Mouse (Mus musculus): ENCODE measurements around the gene Dnajc3.
A peak's percentile ranks its signal among the peaks of the same experiment; 100 is the strongest.

The Dnajc3 gene

DNA sequence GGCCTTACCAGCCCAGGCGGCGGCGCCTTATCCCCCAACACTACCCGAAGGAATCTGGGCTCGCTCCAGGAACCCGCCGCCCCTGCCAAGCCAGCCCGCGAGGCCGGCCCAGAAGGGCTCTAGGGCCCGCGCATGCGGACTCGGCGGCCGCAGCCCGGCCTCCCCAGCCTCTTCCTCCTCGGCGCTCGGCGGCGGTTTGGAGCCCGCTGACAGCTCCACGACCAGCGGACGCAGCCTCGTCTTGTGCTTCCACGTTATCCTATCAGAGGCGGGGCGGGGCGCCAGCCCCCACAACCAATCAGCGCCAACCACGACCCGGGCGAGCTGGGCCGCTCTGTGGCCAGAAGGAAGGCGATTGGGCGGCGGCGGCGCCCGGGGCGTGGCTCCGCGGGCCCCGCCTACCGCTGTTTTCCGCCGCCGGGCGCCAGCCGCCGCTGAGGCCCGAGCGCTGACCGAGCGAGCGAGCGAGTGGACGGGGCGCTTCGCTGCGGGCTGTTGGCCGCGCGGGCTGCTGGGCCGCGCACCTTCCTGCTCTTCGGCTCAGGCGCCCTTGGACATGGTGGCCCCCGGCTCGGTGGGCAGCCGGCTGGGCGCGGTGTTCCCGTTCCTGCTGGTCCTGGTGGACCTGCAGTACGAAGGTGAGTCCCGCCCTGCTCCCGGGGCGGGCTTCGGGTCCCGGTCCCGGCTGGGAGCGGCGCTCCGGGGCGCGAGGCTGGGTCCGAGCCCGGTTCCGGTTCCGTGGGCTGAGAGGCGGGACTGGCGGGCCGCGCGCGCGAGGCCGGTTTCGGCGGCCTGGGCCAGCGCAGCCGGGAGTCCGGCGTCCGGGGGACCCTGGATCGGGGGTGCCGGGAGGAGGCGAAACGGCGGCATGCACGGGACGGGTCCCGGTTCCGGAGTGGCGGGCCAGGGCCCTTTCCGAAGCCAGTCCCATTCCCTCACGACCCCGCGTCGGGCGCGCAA is at the start of gene Dnajc3:
Gene Dnajc3 (plus strand): TSS at position 444 of the 960 bp plus-strand sequence.
- peak; percentile 100 for DNase-seq

- no peak for DNase-seq
Observed at GRCm38 (mm10) chr14:118890101-118890500, 47.7 kb upstream of the Dnajc3 start.

DNA sequence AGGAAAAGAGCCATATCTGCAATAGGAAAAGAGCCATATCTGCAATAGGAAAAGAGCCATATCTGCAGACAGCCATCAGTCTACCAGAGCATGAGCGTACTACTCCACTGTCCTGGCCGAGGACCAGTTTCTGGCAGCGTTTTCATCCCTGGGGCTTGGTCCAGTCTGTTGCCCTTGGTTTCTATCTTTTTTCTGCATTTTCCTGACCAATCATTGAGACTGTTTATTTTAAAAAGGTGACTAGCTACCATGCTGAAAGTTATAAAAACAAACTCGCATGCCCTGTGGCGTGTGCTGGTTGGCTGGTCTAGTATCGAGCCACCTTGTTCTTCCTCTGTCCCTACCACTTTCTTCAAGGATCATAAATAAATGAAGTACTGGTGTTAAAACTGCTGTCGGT is 42.5 kb upstream of the Dnajc3 start:
- no peak for DNase-seq

DNA sequence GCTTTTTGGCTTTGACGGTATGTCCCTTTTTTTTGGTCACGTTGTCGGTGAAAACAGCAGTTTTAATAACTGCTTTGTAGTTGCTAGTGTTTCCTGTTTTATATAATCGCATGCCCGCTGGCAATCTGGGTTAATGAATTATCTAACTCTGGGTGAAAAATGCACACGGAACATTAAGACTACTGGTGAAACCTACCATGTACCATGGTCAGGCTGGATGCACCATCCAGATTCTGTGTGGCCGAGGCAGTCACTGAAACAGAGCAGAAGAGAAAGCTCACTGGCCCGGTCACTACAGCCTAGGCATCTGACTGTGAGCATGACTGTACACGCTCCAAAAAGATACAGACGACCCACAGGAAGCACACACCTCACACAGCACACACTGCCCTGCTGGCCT is 42.1 kb upstream of the Dnajc3 start:
- DNase-seq = no peak

DNA sequence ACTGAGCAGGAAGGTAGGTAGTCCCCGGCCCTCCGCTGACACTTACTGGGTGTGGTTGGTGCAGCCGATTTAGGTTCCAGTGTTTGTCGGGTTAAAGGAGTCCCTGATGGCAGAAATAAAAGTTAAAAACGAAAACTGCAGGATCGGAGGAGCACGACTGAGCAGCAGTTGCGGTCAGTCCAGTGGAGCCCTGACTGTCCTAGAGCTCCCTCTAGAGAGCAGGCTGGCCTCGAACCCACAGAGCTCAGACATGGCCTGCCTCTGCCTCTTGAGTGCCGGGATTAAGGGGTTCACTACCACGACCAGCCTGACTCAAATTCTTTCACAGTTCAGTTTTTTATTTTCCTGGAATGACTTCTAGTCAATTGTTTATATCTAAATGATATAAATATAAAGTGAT is 37.8 kb upstream of the Dnajc3 start:
- DNase-seq = no peak

DNA sequence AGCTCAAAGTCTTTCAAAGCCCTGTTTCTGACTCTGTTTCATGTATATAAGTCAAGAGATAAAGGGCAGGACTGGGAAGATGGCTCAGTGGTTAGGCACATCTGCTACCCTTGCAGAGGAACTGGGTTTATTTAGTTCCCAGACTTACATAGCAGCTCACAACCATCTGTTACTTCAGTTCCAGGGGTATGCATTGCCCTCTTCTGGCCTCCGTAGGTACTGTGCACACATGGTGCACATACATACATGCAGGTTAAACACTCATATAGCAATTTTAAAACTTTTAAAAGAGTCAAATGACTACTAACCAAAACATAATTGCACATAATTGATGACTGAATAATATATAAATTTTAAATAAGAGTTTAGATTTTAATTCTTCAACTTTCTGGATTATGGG is 36.9 kb upstream of the Dnajc3 start:
- DNase-seq = no peak

DNA sequence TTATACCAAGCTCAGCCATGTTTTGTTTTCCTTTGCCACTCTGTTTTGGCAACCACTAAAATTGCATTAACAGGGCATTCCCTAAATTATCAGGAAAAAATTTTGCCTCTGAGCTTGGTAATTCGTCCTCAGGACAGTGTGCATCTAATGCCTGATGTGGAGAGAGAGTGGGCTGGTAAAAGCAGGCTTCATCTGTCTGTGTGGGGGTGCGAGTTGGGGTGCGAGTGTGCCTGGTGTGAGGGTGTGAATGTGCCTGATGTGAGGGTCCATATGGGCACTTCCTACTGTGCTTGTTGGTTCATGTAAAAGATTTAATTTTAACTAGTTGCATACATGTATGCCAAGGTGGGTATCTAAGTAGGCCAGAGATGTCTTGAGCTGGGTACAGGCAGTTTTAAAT is 34.4 kb upstream of the Dnajc3 start:
- DNase-seq = no peak

DNA sequence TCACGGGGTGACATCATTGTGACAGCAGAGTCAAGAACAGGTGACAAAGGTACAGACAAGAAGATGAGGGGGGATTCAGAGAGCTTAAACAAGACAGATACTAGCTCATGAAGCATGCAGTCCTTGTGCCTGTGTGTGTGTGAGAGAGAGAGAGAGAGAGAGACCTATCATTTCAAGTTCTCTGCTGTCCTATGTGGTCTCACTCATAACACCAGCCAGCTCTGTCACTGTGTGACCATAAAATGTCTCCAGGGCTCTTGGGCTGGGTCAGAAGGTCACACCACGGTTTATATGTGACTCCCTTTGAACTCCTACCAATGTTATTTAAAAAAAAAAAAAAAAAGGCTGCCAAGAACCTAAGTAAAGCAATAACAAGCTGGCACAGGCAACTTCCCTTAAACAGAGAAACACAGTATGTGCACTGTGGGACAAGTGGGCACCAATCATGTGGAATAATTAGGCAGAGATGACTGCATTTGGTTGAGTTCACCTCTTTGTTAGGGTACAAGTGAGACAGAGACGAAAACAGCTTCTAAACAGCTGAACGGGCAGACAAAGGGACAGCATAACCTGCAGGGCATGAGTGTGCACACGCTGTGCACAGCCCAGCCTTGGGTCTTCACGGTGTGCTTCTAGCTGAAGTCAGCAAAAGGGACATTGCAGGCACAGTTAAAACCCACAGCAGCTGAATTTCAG is 33.8 kb upstream of the Dnajc3 start:
- no peak for DNase-seq

DNA sequence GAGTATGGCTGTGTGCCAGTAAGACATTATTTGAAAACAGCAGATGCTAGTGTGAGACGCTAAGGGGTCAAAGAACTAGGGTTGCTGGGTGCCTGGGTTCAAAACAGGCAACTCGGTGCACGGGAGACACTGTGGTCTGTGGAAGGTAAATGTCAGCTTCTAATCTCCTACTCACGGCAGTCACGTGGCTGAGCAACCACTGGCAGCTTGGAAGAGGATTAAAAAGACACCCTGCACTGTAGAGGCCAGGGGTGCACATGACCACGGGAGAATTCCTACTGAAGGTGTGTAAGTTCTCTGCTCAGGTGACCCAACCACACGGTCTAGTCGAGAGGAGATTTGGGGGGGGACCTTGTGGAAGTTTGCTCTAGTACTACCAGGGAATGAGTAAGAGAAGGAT is 30.2 kb upstream of the Dnajc3 start:
- no peak for DNase-seq

DNA sequence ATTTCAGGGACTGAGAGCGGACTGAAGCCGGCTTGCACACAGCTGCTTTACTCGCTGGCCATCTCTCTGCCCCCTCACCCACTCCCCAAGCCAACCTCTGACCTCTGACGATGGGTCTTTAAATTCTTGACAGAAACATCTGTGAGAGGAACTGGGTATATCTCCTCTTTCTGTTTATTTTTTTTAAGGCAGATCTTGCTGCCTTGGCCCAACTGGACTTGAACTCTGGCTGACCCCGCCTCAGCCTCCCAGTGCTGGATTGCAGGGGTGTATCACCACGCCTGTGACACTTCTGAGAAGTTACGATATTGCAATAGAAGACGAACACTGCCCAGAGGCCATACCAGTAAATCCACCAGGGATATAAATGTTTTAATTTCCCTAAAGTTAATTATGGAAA is 27.9 kb upstream of the Dnajc3 start:
- DNase-seq = no peak

DNA sequence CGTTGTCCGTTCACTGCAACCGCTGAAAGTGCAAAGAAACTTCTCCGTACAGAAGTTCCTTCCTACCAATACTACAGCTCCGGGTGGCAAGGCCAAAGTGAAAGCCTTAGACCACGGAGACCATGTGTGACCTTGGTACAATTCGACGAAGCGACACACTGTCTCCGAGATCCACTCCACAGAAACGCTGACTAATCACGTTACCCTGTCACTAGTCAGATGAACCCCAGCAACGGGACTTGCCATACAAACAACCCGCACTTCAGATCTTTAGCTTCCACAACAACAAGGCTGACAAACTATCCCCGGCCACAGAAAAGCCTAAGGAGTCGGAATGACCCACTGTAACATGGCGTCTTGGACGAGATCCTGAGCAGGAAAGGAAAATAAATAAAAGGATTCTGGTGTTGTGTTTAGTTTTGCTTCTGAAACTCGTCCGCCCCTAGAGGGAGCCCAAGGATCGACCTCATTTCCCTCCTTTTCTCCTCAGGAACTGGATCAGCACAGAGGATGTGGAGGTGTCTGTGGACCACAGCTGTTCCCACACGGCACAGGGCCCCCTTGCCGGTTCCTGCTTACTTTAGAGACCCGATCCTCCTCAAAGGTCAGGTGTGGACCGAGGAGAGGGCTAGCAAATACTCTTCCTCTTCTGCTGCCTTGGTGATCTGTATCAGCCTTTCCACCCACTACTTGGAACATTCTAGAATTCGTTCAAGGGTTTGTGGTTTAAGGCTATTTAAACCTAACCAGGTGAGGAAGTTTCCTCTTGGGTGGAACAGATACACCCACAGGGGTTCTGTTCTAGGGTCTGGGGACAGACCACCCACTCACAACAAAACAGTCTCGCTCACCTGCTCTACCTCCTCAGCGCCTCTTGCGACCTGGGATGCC is 27.2 kb upstream of the Dnajc3 start:
- peak; percentile 47 for DNase-seq

DNA sequence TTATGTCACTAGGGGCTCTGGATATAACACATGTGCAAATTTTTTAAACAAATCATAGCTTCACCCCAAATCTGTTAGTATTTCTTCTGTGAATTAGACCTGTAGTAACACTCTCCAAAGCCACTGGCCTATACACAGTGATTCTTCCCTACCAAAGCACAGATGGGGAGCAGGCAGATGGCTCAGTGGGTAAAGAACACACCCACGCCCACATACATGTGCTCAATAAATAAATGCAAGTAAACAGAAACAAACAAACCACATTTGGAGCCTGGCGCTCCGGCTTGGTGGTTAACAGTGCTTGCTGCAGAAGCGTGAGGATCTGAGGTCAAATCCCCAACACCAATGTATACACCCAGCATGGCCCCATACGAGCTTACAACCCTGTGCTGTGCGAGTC is 26.3 kb upstream of the Dnajc3 start:
- no peak for DNase-seq

- DNase-seq = no peak
Observed at GRCm38 (mm10) chr14:118913651-118914050, 24.1 kb upstream of the Dnajc3 start.

DNA sequence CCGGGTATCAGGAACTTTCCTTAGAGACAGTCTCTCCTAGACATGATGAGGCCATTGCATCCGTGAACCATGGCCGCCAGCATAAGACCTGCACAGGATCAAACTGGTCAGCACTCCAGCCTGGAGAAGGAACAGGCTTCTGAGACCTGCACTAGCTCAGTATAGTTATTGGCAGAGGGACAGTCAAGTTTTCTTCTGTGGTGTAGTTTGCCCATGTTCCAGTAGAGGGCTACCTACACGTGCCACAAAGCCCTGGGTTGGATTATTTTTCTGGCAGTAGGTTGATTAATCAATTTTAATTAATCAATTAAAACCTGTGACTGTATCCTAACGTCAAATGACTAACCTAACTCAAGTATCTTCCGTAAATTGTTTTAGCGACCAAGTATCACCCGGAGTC is 18.8 kb upstream of the Dnajc3 start:
- DNase-seq = peak; percentile 33

GRCm38 (mm10) chr14:118920654-118921053 is 17.1 kb upstream of the Dnajc3 start:
- DNase-seq = no peak

DNA sequence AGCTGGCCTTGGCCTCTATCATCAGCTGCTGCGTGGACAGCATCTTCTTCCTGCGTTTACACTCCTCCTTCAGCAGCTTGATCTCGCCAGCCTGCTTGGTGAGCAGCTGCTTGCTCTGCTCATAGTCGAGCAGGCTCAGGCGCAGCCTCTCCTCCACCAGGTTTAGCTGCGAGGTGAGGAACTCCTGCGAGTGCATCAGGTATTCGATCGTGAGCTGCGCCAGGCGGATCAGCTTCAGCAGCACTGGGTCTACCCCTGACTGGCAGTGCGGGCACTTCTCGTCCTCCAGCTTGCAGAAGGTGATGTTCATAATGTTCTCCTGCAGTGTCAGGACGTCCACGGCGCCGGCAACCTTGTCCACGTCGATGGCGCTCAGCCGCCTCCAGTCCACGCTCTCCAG is 15.5 kb upstream of the Dnajc3 start:
- no peak for DNase-seq

- peak; percentile 54 for DNase-seq
Observed at GRCm38 (mm10) chr14:118922667-118923184, 15.1 kb upstream of the Dnajc3 start.

DNA sequence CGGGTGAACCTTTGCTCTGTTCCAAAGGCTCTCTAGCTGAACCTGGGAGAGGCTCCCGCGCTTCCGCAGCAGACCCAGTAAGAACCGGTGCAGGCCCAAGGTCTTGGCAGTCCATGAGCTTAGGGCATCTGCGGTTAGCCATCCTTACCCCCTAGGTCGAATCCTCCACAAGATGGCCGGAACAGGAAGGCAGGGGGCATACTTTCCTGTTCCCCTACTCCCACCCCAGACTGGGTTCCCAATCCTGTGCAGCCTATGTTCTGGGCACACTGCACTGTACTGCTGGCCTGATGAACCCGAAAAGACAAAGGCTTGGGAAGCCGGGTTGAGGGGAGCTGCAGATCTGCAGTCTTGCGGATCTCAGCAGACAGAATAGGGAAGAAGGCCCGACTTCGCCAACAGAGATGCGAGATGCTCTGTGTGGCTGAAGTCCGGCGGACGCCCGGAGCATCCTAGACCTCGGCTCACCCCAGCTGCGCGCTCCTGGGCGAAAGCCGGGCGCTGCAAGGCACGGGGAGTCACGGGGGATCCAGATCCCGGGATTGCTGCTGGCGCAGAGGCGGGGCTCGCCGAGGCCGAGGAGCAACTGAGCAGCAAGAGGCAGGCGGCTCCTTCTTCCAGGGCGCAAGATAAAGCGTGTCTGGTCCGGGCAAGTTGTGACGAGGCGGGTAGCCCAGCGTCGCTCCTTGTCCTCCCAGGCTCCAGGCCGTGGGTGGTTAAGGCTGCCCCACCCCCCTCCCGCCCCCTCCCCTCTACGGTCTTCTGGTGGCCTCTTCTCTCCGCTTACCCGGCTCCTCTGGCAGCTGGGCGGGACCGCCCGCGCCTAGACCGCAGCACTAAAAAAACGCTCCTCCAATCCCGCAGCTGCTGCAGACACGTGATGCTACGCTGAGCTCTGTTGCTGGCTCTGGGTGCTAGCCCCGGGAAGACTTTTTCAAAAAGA is 12.8 kb upstream of the Dnajc3 start, which contains the start of gene Dzip1:
Gene Dzip1 (minus strand): TSS at position 788 of the 943 bp plus-strand sequence.
- DNase-seq = peak; percentile 75

- DNase-seq = no peak
Observed at GRCm38 (mm10) chr14:118928565-118928964, 9.2 kb upstream of the Dnajc3 start.

GRCm38 (mm10) chr14:118929779-118930178 is 8.0 kb upstream of the Dnajc3 start:
- no peak for DNase-seq

GRCm38 (mm10) chr14:118930777-118931176 is 7.0 kb upstream of the Dnajc3 start:
- DNase-seq = no peak

GRCm38 (mm10) chr14:118931181-118931580 is 6.6 kb upstream of the Dnajc3 start:
- DNase-seq = no peak
